Mouse (Mus musculus): ENCODE results near the gene Snai1. TPM values are rescaled to one million over a fixed set of nuclear protein-coding genes. Genes with fewer than 3 reads are reported as not detected.

Snai1 gene
- polyA plus RNA-seq (2017; shearing (Covaris generic)): not detected

DNA sequence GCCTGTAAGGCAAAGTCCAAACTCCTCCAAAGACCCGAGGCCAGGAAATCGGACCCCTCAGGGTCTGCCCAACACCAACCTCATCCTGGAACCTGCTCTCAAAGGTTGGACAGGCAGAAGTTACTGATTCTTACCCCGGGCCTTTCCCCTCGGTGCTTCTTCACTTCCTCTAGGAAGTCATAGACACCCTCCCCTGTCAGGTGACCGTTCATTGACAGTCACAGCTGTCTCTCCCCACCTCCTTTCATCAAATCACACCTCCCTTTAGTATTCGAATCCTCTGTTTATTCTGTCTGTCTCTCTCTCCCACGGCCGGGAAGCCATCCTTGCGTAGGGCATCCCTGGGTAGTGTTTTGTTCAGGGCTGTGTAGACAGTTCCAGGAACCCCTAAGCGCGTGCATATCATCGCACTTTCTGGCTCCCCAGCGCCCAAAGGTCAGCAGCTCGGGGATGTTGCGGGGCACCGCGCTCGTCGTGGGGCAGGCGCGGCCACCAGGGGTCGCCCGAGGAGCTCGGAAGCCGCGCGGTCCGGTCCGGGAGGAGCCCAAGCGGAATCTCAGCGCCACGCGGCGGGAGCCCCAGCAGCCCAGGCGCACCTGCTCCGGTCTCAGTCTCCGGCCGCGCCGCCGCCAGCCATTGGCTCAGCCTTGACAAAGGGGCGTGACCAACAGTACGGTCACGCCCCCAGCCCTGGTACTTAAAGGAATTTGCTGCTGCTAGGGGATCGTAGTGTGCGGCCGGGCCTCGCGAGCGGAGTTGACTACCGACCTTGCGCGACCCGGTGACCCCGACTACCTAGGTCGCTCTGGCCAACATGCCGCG, at the start of gene Snai1:
Gene Snai1 (plus strand): TSS at position 720 of the 822 bp plus-strand sequence.

DNA sequence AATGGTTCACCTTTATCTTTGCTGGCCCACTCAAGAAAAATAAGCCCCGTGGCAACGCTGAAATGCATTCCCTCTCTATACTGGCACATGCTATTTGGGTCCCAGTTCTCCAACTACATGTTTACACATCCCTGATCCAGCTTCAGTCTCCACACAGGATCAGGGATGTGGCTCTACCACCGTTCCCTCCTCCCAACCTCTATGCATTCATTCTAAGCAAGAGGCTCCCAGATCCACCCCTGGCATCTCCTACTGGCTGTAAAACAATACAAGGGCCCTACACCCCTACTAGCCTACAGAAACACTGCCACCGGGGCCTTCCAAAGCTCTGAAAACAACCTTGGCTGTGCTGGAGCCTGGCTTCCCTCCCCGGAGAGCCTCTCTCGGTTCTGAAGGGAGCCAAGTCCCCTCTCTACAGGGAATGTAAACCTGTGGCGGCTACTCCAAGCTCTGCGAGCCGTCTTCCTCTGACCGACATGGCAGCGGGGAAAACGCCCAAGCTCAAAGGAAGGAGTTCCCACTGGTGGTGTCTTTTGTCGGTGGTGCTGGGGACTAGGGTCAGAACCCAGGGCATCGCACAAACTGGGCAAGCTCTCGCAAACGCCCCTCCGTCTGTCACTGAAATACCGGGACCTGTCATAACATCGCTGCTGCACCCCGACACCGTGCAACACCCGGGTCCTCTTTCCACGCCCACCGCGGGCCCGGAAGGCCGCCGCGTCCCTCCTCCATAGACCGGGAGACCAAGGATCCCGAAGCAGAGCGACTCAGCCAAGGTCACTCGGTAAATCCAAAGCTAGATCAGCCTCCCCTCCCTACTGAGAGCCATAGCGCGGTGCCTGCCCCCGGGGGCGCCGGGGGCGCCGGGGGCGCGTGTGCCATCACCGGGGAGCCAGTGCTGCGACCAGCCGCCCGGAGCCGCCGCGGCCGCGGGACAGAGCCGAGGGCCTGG, 46.0 kb upstream of the Snai1 start, which contains the start of gene Rnf114:
Gene Rnf114 (plus strand): TSS at position 889 of the 952 bp plus-strand sequence.

DNA sequence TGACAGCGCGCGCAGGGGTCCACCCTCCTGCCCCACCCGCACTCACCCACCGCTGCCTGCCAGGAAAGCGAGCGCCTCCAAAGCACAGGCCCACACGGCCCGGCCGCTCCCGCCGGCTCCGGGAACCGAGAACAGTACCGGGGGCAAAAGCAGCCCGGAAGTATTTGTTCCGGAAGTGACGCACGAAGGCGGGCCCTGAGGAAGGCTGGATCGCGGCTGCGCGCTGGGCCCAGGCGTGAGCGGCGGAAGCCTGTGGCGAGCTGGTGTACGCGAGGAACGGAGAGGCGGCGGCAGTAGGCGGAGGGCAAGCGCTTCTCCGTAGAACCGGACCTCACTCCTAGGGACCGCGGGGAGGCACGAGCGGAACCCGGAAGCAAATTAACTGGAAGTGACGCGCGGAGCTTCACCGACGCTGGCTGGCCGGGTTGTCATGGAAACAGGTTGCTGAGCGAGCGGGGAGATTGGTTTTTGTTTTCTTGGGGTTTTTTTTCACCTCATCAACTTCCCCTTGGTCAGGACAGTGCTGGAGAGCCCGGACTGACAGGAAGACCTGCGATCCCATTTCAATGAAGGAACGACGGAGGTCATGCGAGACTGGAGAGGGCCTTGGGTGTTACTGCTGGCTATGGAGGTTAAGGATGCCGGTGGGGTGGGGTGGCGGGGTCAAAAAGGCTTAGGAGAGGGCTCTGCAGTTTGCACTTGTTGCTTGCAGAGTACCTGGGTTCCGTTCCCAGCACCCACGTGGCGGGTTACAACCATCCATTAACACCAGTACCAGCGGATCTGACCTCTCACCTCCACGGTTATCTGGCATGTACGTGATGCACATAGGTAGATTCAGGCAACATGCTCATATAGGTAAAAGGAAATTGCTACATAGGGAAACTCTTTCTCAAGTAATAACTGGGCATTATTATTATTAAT, 45.0 kb upstream of the Snai1 start, which contains the start of gene Spata2:
Gene Spata2 (minus strand): TSS at position 175 of the 924 bp plus-strand sequence.

Other genes starting within 250 kb of the Snai1 start
- gene B4galt5, start 189.0 kb upstream of the Snai1 start, polyA plus RNA-seq (2017; shearing (Covaris generic)): 18.9 TPM
- 53.3 TPM for gene Slc9a8, start 116.5 kb upstream of the Snai1 start, polyA plus RNA-seq (2017; shearing (Covaris generic))
- 246 TPM for gene Rnf114, start 45.5 kb upstream of the Snai1 start, polyA plus RNA-seq (2017; shearing (Covaris generic))
- 54.8 TPM for gene Spata2, start 45.3 kb upstream of the Snai1 start, polyA plus RNA-seq (2017; shearing (Covaris generic))
- 194 TPM for gene Ube2v1, start 93.9 kb downstream of the Snai1 start, polyA plus RNA-seq (2017; shearing (Covaris generic))
- 19.2 TPM for gene Gm20431, start 123.3 kb downstream of the Snai1 start, polyA plus RNA-seq (2017; shearing (Covaris generic))
- gene Cebpb, start 150.7 kb downstream of the Snai1 start, polyA plus RNA-seq (2017; shearing (Covaris generic)): 56.4 TPM
- 109 TPM for gene Tmem189, start 151.6 kb downstream of the Snai1 start, polyA plus RNA-seq (2017; shearing (Covaris generic))